Mouse (Mus musculus) hindbrain, embryonic 16.5 days (tissue): ENCODE results near the gene B230104I21Rik. TPM values are rescaled to one million over a fixed set of nuclear protein-coding genes. Genes with fewer than 3 reads are reported as not detected.
A peak's percentile ranks its signal among the peaks of the same experiment; 100 is the strongest.

Experiments
- ATAC-seq: fragments of 200-750 bp; cut with Nextera tagmentation; 2 replicates; pipeline ENCODE4 v1.8.0; 2017; ENCODE audit warnings: moderate TSS enrichment, moderate library complexity
- H3K27ac ChIP-seq: fragments of 300-500 bp; sonication (generic); 2 replicates; pipeline ENCODE4 v1.5.1; 2014; ENCODE audit warnings: low read depth, mild to moderate bottlenecking, control low read depth, low read length, moderate library complexity
- H3K27me3 ChIP-seq: fragments of 300-500 bp; sonication (generic); replicated peaks from 2 replicates; pipeline ENCODE4 v1.6.1; 2014; ENCODE audit warnings: low read length; ENCODE audit not compliant: control insufficient read depth, insufficient read depth
- H3K36me3 ChIP-seq: fragments of 300-500 bp; sonication (generic); 2 replicates; pipeline ENCODE4 v1.6.1; 2014; ENCODE audit warnings: mild to moderate bottlenecking, low read length, moderate library complexity, mixed read lengths; ENCODE audit not compliant: control insufficient read depth, insufficient read depth
- H3K4me1 ChIP-seq: fragments of 300-500 bp; sonication (generic); 2 replicates; pipeline ENCODE4 v1.6.1; 2014; ENCODE audit warnings: low read depth, low read length; ENCODE audit not compliant: control insufficient read depth, insufficient read depth
- H3K4me2 ChIP-seq: fragments of 300-500 bp; sonication (generic); 2 replicates; pipeline ENCODE4 v1.6.1; 2014; ENCODE audit warnings: mild to moderate bottlenecking, low read length, control low read depth, moderate library complexity
- H3K4me3 ChIP-seq: fragments of 300-500 bp; sonication (generic); 2 replicates; pipeline ENCODE4 v1.5.1; 2014; ENCODE audit warnings: mild to moderate bottlenecking, low read length, control low read depth, moderate library complexity
- H3K9ac ChIP-seq: fragments of 300-500 bp; sonication (generic); 2 replicates; pipeline ENCODE4 v1.6.1; 2014; ENCODE audit warnings: low read depth, mild to moderate bottlenecking, control low read depth, low read length, moderate library complexity
- H3K9me3 ChIP-seq: fragments of 300-500 bp; sonication (generic); 2 replicates; pipeline ENCODE4 v1.6.1; 2014; ENCODE audit warnings: mild to moderate bottlenecking, low read length, moderate library complexity; ENCODE audit not compliant: control insufficient read depth
- WGBS: fragments of 180-500 bp; shearing (Covaris S2); extraction: QIAGEN DNeasy Blood & Tissue Kit; methylation state at CpG from one replicate; pipeline ENCODE4 v1.1.7; 2014; 5-methylcytosine and 5-hydroxymethylcytosine counted together
- polyA plus RNA-seq: library from polyadenylated mRNA; unstranded; fragments of >200 nt; fragmentation: Nextera tagmentation; extraction: Ambion mirVana; gene quantifications from 2 replicates; pipeline ENCODE4 v1.2.1, GENCODE M21; 2015

B230104I21Rik gene
- polyA plus RNA-seq, 1 experiment from 2014 or later, result not detected

- Histone ChIP-seq H3K36me3 (no peaks in the 10 kb centered on the region), H3K9me3 (no peaks in the 10 kb centered on the region), H3K27me3 (0 out of 2 replicates have a peak, but pooled peaks cover 5% of the 10 kb centered on the region), H3K4me3 (peak overlapping the region; percentile 26), H3K4me2 (peak overlapping the region; percentile 45), H3K9ac (peak overlapping the region; percentile 36; the same call in 1 of the 2 replicates), H3K27ac (no peak overlapping the region), H3K4me1 (peaks cover 17% of the 10 kb centered on the region)
- 61% methylated on average over 45 of the region's 48 CpGs for WGBS
- ATAC-seq, result 0 out of 2 replicates have a peak, but pooled peaks have one; percentile 38
Observed at GRCm38 (mm10) chr4:154334699-154335402, 1.1 kb upstream of the B230104I21Rik start.

- H3K36me3 ChIP-seq, result no peaks in the 10 kb centered on the region
- no peak overlapping the region for H3K9ac ChIP-seq
- no peaks in the 10 kb centered on the region for H3K9me3 ChIP-seq
- WGBS, result 21% methylated on average over 10 of the region's 10 CpGs
- 0 out of 2 replicates have a peak, but pooled peaks cover 5% of the 10 kb centered on the region for H3K27me3 ChIP-seq
- H3K4me1 ChIP-seq, result peaks cover 11% of the 10 kb centered on the region
- 0 out of 2 replicates have a peak, but pooled peaks have one; percentile 35 for ATAC-seq
- H3K4me3 ChIP-seq, result no peak overlapping the region
- peak overlapping the region; percentile 36; the same call in 1 of the 2 replicates for H3K27ac ChIP-seq
- H3K4me2 ChIP-seq, result no peak overlapping the region
Observed at GRCm38 (mm10) chr4:154336650-154337049, 723 bp downstream of the B230104I21Rik start.

GRCm38 (mm10) chr4:154346731-154347522 is 11.0 kb downstream of the B230104I21Rik start:
- 51% methylated on average over 19 of the region's 19 CpGs for WGBS
- no peak overlapping the region for H3K4me2 ChIP-seq
- ATAC-seq, result 0 out of 2 replicates have a peak, but pooled peaks have one; percentile 22
- peaks cover 2% of the 10 kb centered on the region; the same call in 1 of the 2 replicates for H3K4me1 ChIP-seq
- no peak overlapping the region for H3K9ac ChIP-seq
- no peaks in the 10 kb centered on the region for H3K27me3 ChIP-seq
- no peak overlapping the region for H3K4me3 ChIP-seq
- H3K36me3 ChIP-seq, result no peaks in the 10 kb centered on the region
- H3K9me3 ChIP-seq, result no peaks in the 10 kb centered on the region
- H3K27ac ChIP-seq, result no peak overlapping the region

GRCm38 (mm10) chr4:154348197-154348786 is 12.4 kb downstream of the B230104I21Rik start:
- 40% methylated on average over 11 of the region's 11 CpGs for whole genome bisulfite sequencing
- no peak overlapping the region for H3K4me3 ChIP-seq
- no peak for ATAC-seq
- H3K27ac ChIP-seq, result no peak overlapping the region
- H3K9me3 ChIP-seq, result no peaks in the 10 kb centered on the region
- H3K4me2 ChIP-seq, result no peak overlapping the region
- H3K36me3 ChIP-seq, result no peaks in the 10 kb centered on the region
- no peaks in the 10 kb centered on the region for H3K27me3 ChIP-seq
- H3K4me1 ChIP-seq, result peaks cover 2% of the 10 kb centered on the region; the same call in 1 of the 2 replicates
- no peak overlapping the region for H3K9ac ChIP-seq

GRCm38 (mm10) chr4:154352246-154352645 is 16.3 kb downstream of the B230104I21Rik start:
- Histone ChIP-seq H3K36me3 (no peaks in the 10 kb centered on the region), H3K4me1 (no peaks in the 10 kb centered on the region; the same call in 1 of the 2 replicates), H3K9me3 (no peaks in the 10 kb centered on the region), H3K27ac (no peak overlapping the region), H3K27me3 (0 out of 2 replicates have a peak, but pooled peaks cover 2% of the 10 kb centered on the region), H3K4me2 (no peak overlapping the region), H3K9ac (no peak overlapping the region), H3K4me3 (no peak overlapping the region)
- WGBS, result 62% methylated on average over 13 of the region's 13 CpGs
- no peak for ATAC-seq

- H3K9me3 ChIP-seq, result no peaks in the 10 kb centered on the region
- H3K9ac ChIP-seq, result no peak overlapping the region
- peaks cover 8% of the 10 kb centered on the region; the same call in 1 of the 2 replicates for H3K27me3 ChIP-seq
- H3K4me1 ChIP-seq, result no peaks in the 10 kb centered on the region
- ATAC-seq, result no peak
- H3K4me2 ChIP-seq, result no peak overlapping the region
- WGBS, result 94% methylated on average over 5 of the region's 5 CpGs
- no peak overlapping the region for H3K27ac ChIP-seq
- H3K4me3 ChIP-seq, result no peak overlapping the region
- H3K36me3 ChIP-seq, result no peaks in the 10 kb centered on the region
Observed at GRCm38 (mm10) chr4:154355408-154355807, 19.5 kb downstream of the B230104I21Rik start.

- H3K9me3 ChIP-seq, result no peaks in the 10 kb centered on the region
- no peak for ATAC-seq
- H3K36me3 ChIP-seq, result no peaks in the 10 kb centered on the region
- H3K4me3 ChIP-seq, result no peak overlapping the region
- H3K27me3 ChIP-seq, result peaks cover 8% of the 10 kb centered on the region; the same call in 1 of the 2 replicates
- H3K27ac ChIP-seq, result no peak overlapping the region
- 76% methylated on average over 5 of the region's 5 CpGs for WGBS
- no peak overlapping the region for H3K4me2 ChIP-seq
- H3K9ac ChIP-seq, result no peak overlapping the region
- no peaks in the 10 kb centered on the region for H3K4me1 ChIP-seq
Observed at GRCm38 (mm10) chr4:154358370-154358769, 22.4 kb downstream of the B230104I21Rik start.

- 60% methylated on average over 11 of the region's 11 CpGs for WGBS
- Histone ChIP-seq H3K4me1 (no peaks in the 10 kb centered on the region), H3K27me3 (peaks cover 8% of the 10 kb centered on the region; the same call in 1 of the 2 replicates), H3K36me3 (no peaks in the 10 kb centered on the region), H3K4me2 (no peak overlapping the region), H3K27ac (no peak overlapping the region), H3K9me3 (no peaks in the 10 kb centered on the region), H3K9ac (no peak overlapping the region), H3K4me3 (no peak overlapping the region)
- no peak for ATAC-seq
Observed at GRCm38 (mm10) chr4:154358816-154359215, 22.9 kb downstream of the B230104I21Rik start.
